Mouse (Mus musculus): ENCODE results near the gene Pogz.

Gene Pogz

DNA sequence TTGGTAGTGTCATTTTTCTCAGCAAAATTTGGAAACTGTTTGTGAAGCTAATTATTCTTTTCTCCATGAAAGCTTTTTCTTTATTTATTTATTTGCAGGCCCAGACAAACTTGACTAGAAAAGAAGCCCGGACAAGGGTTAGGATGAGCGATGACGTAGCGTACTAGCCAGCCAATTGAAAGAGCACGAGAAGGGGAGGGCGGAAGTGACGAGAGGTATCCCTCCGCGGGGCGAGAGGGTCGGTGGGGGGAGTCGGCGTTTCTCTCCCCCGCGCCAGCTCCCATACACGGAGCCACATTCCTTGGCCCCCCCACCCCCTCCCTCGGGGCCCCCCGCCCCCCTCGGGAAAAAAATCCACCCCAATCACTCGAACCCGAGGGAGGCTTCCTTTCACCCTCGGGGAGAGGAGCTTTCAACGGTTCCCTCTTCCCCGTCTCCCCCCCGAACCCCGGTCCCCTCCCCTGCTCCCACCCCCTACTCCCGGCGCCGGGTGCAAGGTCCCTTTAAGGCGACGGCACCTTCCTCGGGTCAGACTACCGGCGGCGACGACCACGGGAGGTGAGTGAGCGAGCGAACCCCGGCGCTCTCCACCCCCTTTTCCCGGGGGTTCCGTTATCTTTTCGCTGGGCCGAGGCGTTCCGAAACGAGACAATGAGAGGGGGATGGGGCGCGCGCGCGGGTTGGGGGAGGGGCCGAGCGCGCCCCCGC, at the start of gene Pogz:
Gene Pogz, plus strand, starts transcription at position 385 of the 708 bp plus-strand sequence.
- CTCF ChIA-PET, result interaction anchor here (0.8 kb wide), 1 partner anchor 16 kb away, joined by 3 read pairs; no protein-coding TSS in a partner anchor

DNA sequence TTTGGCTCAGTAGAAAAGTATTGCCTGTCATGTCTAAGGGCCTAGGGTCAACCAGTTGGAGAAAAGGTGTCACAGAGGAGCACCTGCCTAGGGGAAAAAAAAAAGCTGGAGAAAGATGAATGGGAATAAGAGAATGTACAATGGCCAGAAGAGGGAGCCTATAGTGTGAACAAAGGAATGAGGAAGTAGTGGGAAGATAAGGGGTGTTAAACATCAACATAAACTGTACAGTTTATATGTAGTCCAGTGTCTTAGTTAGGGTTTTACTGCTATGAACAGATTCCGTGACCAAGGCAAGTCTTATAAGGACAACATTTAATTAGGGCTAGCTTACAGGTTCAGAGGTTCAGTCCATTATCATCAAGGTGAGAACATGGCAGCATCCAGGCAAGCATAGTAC, 48.3 kb upstream of the Pogz start:
- CTCF ChIA-PET, result interaction anchor here (0.6 kb wide), 1 partner anchor 206 kb away, joined by 3 read pairs; no protein-coding TSS in a partner anchor

DNA sequence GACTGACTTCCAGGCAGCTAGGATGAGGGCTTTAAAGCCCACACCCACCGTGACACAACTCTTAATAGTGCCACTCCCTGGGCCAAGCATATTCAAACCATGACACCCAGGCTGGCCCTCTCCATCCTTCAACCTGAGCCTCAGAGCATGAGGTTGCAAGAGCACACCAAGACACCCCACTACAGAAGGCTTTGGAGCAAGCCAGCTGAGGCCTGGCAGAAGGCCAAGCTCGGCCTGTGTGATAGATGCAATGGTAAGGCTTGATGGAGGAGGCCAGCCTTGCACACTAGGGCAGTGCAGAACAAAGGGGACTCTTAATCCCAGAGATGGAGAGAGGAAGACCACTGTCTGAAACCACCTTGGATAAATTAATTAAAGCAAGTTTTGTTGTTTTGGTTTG, 47.9 kb upstream of the Pogz start:
- CTCF ChIA-PET, result interaction anchor here (0.6 kb wide), 1 partner anchor 206 kb away, joined by 3 read pairs; no protein-coding TSS in a partner anchor

DNA sequence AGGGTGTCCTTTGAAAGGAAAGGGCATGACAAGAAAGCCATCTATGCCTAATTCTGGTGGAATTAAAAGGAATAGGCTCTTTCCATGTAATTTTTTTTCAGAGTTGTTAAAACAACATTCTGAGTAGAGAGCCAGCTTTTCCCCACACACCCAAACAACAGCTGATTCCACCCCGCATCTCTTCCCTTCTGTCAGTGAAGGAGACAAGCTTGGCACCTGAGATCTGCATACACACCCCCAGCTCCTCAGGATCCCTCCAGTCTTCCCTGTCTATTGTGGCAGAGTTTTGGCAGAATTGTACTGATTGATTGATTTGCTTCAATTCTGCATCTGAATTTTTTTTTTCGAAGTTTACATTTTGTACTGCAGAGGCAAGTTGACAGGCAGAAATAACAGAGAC, 45.1 kb upstream of the Pogz start:
- CTCF ChIA-PET, result no interaction called here

DNA sequence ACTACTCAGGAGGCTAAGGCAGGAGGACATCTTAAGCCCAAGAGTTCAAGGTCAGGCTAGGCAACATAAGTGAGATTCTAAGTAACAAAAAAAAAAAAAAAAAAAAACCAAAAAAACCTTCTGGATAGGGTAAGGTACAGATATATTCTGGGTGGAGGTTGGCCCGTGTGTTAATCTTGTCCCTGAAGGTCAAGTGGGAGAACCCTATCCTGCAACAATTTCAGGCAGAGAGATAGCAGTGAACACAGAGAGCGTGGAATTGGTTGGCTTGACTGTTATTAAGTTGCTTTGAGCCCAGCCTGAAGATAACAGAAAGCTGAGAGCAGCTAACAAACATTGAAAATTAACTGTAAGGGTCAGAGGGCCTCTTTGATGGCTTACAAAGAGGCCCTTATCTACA, 43.7 kb upstream of the Pogz start:
- CTCF ChIA-PET, result no interaction called here

DNA sequence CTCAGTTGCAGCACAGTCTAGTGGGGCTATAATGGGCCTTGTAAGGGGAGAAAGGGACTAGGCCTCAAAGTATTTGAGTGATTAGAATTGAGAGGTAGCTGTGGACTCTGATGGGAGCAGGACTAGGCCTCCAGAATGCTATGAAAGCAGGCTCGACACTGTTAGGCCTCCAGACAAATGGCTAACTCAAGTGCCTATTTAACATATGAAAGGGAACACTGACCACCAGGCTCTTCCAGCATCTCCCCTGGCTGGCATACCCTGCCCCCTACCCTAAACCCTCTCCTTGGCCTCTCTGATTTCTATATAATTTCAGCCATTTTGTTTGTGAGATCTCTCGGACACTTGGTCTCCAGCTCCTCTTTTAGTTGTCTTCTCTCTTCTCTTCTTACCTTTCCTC, 43.0 kb upstream of the Pogz start:
- CTCF ChIA-PET, result no interaction called here

DNA sequence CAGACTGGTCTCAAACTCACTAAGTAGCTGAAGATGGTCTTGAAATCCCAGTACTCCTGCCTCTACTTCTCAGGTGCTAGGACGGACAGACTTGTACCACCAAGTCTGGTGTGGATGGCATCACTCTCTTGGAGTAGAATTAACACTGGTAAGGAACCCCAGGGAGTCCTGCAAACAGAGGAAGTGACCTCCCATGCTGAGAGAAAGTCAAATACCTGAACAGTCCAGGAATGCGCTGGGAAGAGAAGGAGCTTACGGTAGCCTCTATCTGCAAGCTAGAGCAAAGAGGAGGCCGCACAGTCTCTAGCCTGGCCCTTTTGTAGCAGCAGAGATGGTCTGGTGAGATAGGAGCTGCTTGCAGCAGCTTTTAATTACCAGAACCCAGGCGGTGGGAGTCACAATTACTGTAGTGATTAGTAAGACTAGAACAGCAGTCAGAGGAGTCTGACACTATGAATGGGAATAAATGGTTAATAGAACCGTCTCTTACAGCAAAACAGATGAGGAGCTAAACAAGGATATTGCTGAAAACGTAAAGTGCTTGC, 41.7 kb upstream of the Pogz start:
- CTCF ChIA-PET, result no interaction called here

DNA sequence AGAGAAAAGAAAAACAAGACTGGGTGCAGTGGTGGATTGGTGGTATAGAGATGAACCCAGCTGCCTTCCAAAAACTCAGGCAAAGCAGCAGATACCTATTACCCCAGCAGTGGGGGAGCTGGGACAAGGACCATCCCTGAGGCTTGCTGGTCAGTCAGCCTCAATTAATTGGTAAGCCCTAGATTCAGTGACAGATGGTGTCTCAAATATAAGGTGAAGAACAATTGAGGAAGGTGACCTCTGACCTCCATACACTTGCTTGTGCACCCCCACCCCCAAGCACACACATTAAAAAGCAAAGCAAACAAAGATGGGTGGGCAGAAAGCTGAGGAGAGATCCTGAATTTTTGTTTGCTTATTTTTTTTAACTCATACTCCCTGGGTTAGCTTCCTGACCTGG, 41.2 kb upstream of the Pogz start:
- CTCF ChIA-PET, result no interaction called here

DNA sequence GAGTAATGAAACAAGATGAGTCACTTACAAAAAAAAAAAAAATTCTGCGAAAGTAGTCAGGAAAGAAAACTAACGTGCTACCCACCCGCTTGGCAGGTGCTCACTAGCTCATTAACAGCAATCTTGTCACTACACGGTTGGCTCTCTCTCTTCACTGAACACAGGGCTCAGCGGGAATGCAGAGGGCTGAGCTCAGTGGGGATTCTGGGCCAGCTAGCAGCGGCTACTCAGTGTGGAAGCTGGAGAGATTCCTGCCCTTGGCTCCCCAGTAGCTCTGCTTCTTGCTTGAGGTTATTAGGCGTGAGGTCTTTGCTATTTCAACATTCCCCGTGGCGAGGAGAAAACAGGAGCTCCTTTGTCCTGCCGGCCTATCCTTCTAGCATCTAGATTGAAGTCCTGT, 33.2 kb upstream of the Pogz start:
- CTCF ChIA-PET, result no interaction called here

DNA sequence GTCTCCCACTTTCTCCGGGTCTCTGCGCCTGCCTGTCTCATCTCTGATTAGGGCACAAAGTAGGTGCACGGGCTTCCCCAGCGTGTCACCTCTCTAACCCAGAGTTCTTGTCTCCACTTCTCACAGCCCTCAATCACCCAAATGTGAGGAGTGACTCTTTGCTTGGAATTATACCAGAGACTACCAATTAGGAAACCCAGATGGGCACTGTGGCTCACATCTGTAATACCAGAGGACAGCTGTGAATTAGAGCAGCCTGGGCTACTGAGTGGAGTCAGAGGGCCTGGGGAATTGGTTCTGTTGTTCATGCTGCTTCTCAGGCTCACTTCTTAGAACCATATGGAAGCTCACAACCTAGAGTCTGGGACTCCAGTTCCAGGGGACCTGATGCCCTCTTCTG, 32.4 kb upstream of the Pogz start:
- CTCF ChIA-PET, result no interaction called here

DNA sequence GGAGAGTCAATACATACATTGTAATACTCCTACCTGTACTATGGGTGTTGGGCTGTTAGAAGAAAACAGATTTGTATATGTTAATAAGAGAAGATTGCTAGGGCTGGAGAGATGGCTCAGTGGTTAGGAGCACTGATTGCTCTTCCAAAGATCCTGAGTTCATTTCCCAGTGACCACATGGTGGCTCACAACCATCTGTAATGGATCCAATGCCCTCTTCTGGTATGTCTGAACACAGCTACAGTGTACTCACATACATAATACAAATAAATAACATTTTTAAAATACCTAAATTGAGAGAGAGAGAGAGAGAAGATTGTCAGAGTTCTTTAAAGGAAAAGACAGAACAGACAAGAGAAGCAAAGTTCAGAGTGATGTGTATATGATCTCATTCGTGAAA, 29.1 kb upstream of the Pogz start:
- CTCF ChIA-PET, result no interaction called here

DNA sequence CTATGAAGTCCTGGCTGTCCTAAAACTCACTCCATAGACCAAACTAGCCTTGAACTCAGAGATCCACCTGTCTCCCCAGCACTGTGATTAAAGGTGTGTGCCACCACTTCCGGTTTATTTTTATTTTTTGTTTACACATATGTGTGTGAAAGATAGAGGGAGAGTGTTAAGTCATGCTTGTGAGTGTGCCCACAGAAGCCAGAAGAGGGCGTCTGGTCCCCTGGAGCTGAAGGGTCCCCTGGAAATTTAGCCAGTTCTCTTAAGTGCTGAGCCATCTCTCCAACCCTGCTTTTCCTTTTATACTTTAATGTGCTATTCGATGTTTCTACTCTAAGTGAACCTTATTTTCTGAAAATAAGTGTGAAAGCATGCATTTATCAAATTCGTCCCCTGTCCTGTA, 25.7 kb upstream of the Pogz start:
- CTCF ChIA-PET, result no interaction called here

DNA sequence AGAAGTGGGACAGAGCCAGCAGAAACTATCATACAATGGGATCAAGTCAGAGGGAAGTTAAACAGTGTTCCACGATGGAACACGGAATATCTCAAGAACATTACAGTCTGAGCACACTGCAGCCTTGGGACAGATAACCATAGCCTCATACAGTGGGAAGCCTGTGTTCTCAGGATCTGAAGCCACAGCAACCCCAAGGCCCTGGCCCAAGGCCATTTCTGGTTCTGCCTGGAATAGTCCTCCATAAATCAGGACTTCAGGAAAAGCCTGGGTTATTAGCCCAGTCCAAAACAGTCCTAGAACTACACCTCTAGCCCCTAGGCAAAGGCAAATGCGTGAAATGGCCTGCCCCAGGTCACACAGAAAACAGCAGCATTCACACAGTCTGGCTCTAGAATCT, 23.7 kb upstream of the Pogz start:
- CTCF ChIA-PET, result interaction anchor here (0.7 kb wide), 1 partner anchor 390 kb away, joined by 3 read pairs; no protein-coding TSS in a partner anchor

DNA sequence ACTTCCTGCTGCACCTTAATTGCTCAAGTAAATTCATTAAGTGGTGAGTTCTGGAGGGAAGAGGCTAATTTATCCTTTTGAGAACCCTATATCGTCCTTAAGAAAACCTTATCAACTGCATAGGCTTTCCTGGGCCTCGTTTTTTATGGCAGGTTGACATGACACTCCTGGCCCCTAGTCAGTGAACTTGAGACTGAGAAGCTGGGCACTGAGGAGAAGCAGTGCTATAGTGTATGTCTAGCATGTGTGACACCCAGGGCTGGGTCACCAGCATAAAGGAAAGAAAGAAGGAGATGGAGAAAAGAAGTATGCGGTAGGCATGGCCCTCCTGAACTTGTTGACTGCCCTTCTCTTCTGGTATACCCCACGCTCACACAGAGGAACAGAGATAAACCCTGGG, 23.3 kb upstream of the Pogz start:
- CTCF ChIA-PET, result interaction anchor here (0.7 kb wide), 1 partner anchor 390 kb away, joined by 3 read pairs; no protein-coding TSS in a partner anchor

DNA sequence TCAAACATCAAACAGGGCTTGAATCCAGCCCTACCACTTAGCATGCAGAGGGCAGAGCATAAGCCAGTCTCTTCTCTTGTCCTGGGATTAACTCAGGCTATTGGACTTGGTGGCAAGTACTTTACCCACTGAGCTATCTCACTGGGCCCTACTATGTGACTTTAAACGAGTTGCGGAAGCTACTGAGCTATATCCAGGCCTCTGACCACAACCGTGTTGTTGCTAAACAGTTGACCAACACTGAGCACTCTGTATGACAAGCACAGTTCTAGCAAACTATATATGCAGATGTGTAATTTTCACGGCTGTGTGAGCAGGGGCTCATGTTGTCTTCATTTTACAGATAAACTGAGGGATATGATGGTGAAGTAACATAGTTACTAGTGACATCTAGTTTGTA, 22.7 kb upstream of the Pogz start:
- CTCF ChIA-PET, result no interaction called here

DNA sequence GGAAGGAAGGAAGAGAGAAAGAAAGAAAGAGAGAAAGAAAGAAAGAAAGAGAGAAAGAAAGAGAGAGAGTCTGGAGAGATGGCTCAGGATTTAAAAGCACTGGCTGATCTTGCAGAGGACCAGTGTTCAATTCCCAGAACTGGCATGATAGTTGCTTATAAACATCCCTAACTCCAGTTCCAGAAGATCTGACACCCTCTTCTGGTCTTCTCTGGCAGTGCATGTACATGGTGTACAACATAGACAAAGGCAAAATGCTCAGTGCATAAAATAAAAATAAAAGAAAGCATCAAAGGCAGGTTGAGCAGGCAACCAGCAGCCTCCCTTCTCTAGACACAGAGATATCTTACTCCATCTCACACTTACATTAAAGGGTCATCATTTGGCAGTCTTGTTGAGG, 21.8 kb upstream of the Pogz start:
- CTCF ChIA-PET, result no interaction called here

DNA sequence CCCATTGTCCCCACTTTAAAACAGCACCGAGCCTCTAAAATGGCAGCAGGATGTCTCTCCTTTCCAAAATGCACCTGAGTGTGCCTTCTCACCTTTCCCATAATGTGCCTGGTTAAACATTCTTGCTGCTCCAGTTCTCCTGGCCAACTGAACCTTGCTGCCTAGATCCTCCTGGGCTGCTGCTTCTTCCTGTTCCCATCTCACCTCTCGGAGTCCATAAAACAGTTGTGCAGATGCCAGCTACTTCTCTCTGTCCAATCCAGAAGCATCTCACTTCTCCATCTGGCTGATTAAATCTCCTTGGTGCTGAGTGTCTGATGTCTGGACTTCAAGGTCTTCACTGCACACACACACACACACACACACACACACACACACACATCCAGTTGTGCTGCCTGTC, 19.6 kb upstream of the Pogz start:
- CTCF ChIA-PET, result no interaction called here

DNA sequence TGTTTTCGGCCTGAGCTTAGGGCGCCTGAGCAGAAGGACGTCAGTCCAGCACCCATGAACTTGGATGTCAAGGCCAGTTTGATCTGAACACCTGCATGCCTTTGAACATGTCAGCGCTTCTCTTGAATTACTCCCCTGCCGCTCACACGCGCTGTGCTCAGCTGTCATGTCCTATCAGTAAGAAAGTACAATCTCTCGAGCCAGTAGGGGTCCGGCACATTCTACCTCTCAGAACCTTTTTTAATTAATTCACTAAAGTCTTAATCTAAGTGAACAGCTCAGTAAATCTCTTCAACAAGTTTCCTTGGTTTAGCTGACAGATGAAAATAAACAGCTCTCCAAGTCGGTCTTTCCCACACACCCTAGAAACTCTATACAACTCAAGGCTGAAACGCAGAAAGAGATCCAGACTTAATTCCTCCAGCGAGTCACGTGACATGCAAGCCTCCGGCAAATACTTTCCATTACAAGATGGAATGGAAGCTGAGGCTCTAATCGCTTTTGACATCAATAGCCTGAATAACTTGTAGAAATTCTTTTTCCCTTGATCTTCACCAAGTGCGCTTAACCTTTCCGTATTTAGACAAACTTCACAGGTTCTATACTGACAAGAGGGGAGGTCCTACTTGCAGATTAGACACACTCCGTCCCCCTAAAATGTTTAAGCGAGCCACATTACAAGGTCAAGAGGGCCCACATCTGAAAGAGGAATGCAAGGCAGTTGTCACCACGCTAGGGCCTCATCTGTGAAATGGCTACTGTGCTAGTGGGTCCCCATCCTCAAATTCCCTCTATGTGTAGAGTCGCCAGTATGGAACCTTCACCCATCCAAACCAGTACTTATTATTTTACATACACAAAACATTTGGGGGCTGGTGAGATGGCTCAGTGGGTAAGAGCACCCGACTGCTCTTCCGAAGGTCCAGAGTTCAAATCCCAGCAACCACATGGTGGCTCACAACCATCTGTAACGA, 17.6 kb upstream of the Pogz start:
- CTCF ChIA-PET, result interaction anchor here (0.6 kb wide), 1 partner anchor 80 kb away, joined by 3 read pairs; no protein-coding TSS in a partner anchor

DNA sequence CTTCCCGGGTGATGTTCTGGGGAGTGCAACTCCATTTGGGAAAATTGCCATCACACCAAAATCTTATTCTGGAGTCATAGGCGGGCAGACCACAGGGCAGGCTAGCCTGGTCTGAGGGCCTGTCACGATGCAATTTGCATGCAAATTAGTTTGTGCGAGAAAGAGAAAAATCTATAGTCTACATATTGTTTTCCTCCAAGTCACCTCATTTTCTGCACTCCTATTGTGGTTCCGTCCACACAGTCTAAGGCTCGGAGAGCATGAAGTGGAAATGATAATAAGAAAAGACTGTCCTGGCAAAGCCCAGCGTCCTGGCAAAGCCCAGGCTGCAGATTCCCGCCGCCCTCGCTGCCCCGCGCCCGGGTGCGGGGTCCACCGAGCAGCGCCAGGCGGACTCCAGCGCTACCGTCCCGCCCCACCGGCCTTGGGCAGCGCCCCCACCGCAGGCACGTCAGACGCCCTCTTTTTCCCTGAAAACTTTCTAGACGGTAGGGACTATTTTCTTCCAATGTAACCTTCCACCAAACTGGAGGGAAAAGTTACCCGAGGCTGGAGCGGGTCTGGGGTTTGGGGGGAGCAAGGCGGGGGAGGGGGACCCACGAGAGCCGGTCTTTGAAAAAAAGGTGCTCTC, 16.2 kb upstream of the Pogz start:
- CTCF ChIA-PET, result no interaction called here

DNA sequence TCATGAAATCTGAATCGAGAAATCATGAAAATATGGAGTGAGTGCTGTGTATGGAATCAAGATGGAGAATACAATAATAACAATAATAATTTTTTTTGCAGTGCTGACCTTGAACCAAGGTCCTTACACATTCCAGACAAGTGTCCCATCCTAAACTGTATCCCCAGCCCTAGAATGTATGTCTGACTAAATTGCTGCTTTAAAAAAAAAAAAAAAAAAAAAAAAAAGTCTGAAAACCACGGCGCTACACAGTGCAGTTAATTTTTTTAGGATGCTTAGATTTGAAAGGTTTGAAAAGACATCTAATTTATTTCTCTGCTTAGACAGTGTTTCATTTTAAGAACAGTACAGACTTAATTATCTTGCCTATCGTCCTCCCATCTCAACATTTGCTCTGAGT, 15.3 kb upstream of the Pogz start:
- CTCF ChIA-PET, result no interaction called here

DNA sequence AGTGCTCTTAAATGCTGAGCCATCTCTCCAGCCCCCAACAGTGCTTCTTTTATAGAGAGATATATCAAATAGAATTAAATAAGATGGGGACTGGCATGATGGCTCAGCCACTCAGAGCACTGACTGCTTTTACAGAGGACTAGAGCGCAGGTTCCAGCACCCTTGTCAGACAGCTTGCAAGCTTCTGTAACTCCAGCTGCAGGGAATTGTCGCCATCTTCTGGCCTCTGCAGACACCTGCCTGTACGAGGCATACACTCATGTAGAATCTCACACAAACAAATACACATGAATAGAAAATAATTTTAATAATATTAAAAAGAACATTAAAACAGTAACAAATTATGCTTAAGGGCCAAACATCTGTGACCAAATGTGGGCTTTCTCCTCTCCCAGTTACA, 13.3 kb upstream of the Pogz start:
- CTCF ChIA-PET, result no interaction called here

DNA sequence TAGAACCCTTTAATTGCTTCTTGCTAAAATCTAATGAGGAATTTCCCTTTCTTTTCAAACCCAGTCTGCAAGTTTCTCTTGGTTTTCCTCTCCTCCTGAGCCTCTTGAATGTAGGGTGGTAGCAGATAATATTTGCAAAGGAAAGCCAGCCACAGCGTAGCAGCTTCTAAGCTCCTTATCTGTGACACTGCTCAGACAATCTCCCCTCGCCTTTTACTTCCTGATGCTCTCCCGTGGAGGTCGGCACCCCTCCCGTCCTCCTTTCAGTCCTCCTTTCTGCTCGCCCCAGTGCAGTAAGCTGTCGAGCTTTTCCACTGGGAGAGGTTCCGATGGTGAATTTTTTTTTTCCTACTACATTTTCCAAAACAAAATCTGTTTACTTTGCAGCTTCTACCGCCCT, 5.3 kb upstream of the Pogz start:
- CTCF ChIA-PET, result no interaction called here

Measured in spleen, embryonic (tissue).